Mouse (Mus musculus) frontal cortex, postnatal 25 days (tissue): ENCODE measurements around the gene Susd1.

Experiments used
- DNase-seq, 2 experiments: peaks; one replicate each; pipeline ENCODE4 v3.0.0; 2022; ENCODE audit warnings: low spot score in 2 of 2

Gene Susd1

GRCm38 (mm10) chr4:59340714-59341113, 97.7 kb downstream of the Susd1 start:
- peak; percentile 85 to 89 for DNase-seq

GRCm38 (mm10) chr4:59340046-59340445, 98.4 kb downstream of the Susd1 start:
- DNase-seq: no peak

- no peak for DNase-seq
Measured at GRCm38 (mm10) chr4:59338896-59339535, 99.4 kb downstream of the Susd1 start.

- no peak for DNase-seq
Measured at GRCm38 (mm10) chr4:59337533-59337885, 100.9 kb downstream of the Susd1 start.

GRCm38 (mm10) chr4:59336846-59337532, 101.4 kb downstream of the Susd1 start:
- no peak for DNase-seq

- DNase-seq: no peak
Measured at GRCm38 (mm10) chr4:59336439-59336809, 102.0 kb downstream of the Susd1 start.

- peak in 1 of 2 experiments; percentile 19 for DNase-seq
Measured at GRCm38 (mm10) chr4:59335616-59336438, 102.6 kb downstream of the Susd1 start.

- DNase-seq: no peak
Measured at GRCm38 (mm10) chr4:59335101-59335500, 103.3 kb downstream of the Susd1 start.

GRCm38 (mm10) chr4:59334236-59334635, 104.2 kb downstream of the Susd1 start:
- DNase-seq: no peak

- DNase-seq: no peak
Measured at GRCm38 (mm10) chr4:59333424-59333895, 105.0 kb downstream of the Susd1 start.

- DNase-seq: no peak
Measured at GRCm38 (mm10) chr4:59332691-59333423, 105.6 kb downstream of the Susd1 start.

GRCm38 (mm10) chr4:59332089-59332488, 106.3 kb downstream of the Susd1 start:
- no peak for DNase-seq

- DNase-seq: no peak
Measured at GRCm38 (mm10) chr4:59331633-59332032, 106.8 kb downstream of the Susd1 start.

GRCm38 (mm10) chr4:59330961-59331604, 107.3 kb downstream of the Susd1 start:
- no peak for DNase-seq

- DNase-seq: no peak
Measured at GRCm38 (mm10) chr4:59329461-59330304, 108.8 kb downstream of the Susd1 start.

- no peak for DNase-seq
Measured at GRCm38 (mm10) chr4:59328821-59329220, 109.6 kb downstream of the Susd1 start.

- no peak for DNase-seq
Measured at GRCm38 (mm10) chr4:59327986-59328385, 110.4 kb downstream of the Susd1 start.

GRCm38 (mm10) chr4:59326031-59326760, 112.2 kb downstream of the Susd1 start:
- no peak for DNase-seq

GRCm38 (mm10) chr4:59324317-59324716, 114.1 kb downstream of the Susd1 start:
- no peak for DNase-seq

- no peak for DNase-seq
Measured at GRCm38 (mm10) chr4:59323231-59323651, 115.2 kb downstream of the Susd1 start.
